Mouse (Mus musculus): Measurements from ENCODE around the gene Phospho1. TPM values are rescaled to one million over a fixed set of nuclear protein-coding genes. Genes with fewer than 3 reads are reported as not detected.

The Phospho1 gene
- total and polyA plus RNA-seq, 2 experiments from 2014 or later, result 0.59 to 5.2 TPM

GRCm38 (mm10) chr11:95857716-95858527, 33.6 kb downstream of the Phospho1 start:
- Histone ChIP-seq H3K27me3 (ENCODE audit: insufficient read depth, low read length) (no peaks in the 10 kb centered on the region), H3K9me3 (ENCODE audit: low read length) (no peaks in the 10 kb centered on the region), H3K27ac (peak overlapping the region; percentile 91), H3K36me3 (ENCODE audit: insufficient read depth, low read length) (no peaks in the 10 kb centered on the region), H3K4me2 (ENCODE audit: low read depth, low read length) (peak overlapping the region; percentile 85), H3K9ac (replicated peaks; ENCODE audit: low read length) (peak overlapping the region; percentile 60), H3K4me3 (ENCODE audit: low read length) (peak overlapping the region; percentile 78), H3K4me1 (ENCODE audit: insufficient read depth, low read length) (peaks cover 8% of the 10 kb centered on the region; the same call in 1 of the 2 replicates)
- ATAC-seq, result no peak; the same call in 1 of the 2 replicates
- TF ChIP-seq CTCF (IDR thresholded peaks at IDR 0.05; ENCODE audit: low read depth), result no peak
- peak; percentile 69 for DNase-seq (ENCODE audit: low spot score)
- WGBS, result 15% methylated on average over 21 of the region's 21 CpGs

DNA sequence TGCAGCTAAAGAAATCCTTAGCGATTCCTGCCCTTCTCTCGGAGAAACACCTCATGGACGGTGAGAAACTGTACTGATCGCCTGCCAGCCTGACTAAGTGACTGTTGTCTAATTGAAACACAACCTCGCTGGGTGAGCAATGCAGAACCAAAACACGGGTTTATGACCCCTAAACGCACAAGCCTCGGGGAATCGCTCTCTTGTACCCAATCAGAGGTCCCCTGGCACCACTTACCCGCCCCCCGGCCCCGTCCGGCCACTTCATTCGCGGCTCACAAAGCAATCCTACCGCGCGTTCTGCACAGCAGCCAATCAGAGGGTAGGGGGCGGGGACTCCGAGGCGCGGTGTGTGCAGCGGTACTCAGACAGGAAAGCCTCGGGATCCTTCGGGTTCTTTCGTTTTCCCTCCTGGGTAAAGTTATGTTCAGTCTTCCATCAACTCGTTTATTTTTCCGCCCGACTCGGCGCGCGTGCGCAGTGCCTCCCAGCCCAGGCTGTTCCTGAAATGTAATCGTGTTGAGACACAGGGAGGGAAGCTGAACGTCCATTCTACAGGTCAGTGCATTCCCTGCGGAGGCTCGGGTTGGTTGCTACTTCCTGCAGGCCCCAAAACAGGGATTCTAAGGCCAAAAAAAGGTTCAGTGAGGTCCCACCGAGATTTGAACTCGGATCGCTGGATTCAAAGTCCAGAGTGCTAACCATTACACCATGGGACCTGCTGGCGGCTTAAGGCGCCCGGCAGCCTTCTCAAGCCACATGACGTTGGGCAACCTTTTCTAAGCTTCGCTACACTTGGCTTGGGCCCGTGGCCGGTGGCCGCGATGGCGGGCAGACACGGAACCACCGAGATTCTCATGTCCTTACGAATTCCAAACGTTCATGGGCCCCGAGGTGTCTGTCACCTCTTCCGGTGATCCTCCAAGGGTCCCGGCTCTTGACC, 34.5 kb downstream of the Phospho1 start:
- DNase-seq (ENCODE audit: low spot score) (peak; percentile 99), ATAC-seq (peak; percentile 99)
- no peaks in the 10 kb centered on the region for H3K36me3 ChIP-seq (ENCODE audit: insufficient read depth, low read length)
- H3K9ac ChIP-seq (replicated peaks; ENCODE audit: low read length), result peak overlapping the region; percentile 60
- peak overlapping the region; percentile 85 for H3K4me2 ChIP-seq (ENCODE audit: low read depth, low read length)
- peaks cover 8% of the 10 kb centered on the region; the same call in 1 of the 2 replicates for H3K4me1 ChIP-seq (ENCODE audit: insufficient read depth, low read length)
- H3K27ac ChIP-seq, result peak overlapping the region; percentile 91
- under 1% methylated on average over 58 of the region's 58 CpGs for WGBS
- no peaks in the 10 kb centered on the region for H3K27me3 ChIP-seq (ENCODE audit: insufficient read depth, low read length)
- no peaks in the 10 kb centered on the region for H3K9me3 ChIP-seq (ENCODE audit: low read length)
- TF ChIP-seq CTCF (IDR thresholded peaks at IDR 0.05; ENCODE audit: low read depth), result no peak
- H3K4me3 ChIP-seq (ENCODE audit: low read length), result peak overlapping the region; percentile 78

DNA sequence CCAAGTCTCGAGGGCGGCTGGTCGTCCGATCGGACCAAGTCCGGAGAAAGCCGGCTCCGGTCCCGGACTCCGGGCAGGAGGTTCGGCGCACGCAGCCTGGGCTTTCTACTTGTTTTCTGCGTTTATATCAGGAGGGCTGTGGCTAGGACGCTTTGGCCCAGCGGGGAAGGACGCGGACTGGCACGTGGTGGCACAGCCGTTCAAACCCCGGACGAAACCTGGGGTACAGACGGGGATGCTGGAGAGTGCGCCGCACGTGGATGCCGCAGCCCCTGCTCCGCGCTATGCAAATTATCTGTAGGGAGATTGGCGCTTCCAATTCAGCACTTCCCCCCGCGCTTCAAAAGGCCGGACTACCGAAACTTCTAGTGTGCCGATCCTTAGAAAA, 35.2 kb downstream of the Phospho1 start:
- DNase-seq (ENCODE audit: low spot score) (peak; percentile 82), ATAC-seq (peak; percentile 48)
- peak overlapping the region; percentile 78 for H3K4me3 ChIP-seq (ENCODE audit: low read length)
- peak; percentile 42 for TF ChIP-seq CTCF (IDR thresholded peaks at IDR 0.05; ENCODE audit: low read depth)
- peak overlapping the region; percentile 85 for H3K4me2 ChIP-seq (ENCODE audit: low read depth, low read length)
- H3K9ac ChIP-seq (replicated peaks; ENCODE audit: low read length), result peak overlapping the region; percentile 58
- peaks cover 8% of the 10 kb centered on the region; the same call in 1 of the 2 replicates for H3K4me1 ChIP-seq (ENCODE audit: insufficient read depth, low read length)
- H3K36me3 ChIP-seq (ENCODE audit: insufficient read depth, low read length), result no peaks in the 10 kb centered on the region
- H3K27ac ChIP-seq, result peak overlapping the region; percentile 91
- H3K9me3 ChIP-seq (ENCODE audit: low read length), result no peaks in the 10 kb centered on the region
- WGBS, result under 1% methylated on average over 35 of the region's 35 CpGs
- no peaks in the 10 kb centered on the region for H3K27me3 ChIP-seq (ENCODE audit: insufficient read depth, low read length)

DNA sequence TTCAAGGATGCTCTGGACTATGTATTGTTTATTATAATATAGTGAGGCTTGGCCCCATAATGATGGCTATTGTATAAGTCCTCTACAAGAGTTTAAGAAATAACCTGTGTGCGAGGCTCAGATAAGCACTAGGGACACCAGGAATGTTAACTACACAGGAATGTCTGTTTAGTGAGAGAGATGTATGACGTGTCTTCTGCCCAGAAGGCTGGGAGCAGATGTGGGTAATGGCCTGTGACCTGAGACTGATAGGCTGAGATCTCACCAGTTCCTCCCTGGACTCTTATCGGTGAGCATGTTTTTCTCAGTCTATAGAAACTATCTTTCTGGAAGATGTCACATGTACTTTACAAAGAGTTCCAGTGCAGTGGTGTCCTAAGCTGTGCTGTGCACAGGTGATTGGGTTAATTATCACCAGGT, 35.8 kb downstream of the Phospho1 start:
- H3K9me3 ChIP-seq (ENCODE audit: low read length), result no peaks in the 10 kb centered on the region
- H3K9ac ChIP-seq (replicated peaks; ENCODE audit: low read length), result peak overlapping the region; percentile 58; the same call in 1 of the 2 replicates
- DNase-seq (ENCODE audit: low spot score) (no peak), ATAC-seq (no peak)
- no peak for TF ChIP-seq CTCF (IDR thresholded peaks at IDR 0.05; ENCODE audit: low read depth)
- no peaks in the 10 kb centered on the region for H3K36me3 ChIP-seq (ENCODE audit: insufficient read depth, low read length)
- H3K27me3 ChIP-seq (ENCODE audit: insufficient read depth, low read length), result no peaks in the 10 kb centered on the region
- H3K27ac ChIP-seq, result peak overlapping the region; percentile 91; the same call in 1 of the 2 replicates
- H3K4me3 ChIP-seq (ENCODE audit: low read length), result peak overlapping the region; percentile 78
- 29% methylated on average over 3 of the region's 3 CpGs for WGBS
- H3K4me2 ChIP-seq (ENCODE audit: low read depth, low read length), result peak overlapping the region; percentile 85
- peaks cover 8% of the 10 kb centered on the region; the same call in 1 of the 2 replicates for H3K4me1 ChIP-seq (ENCODE audit: insufficient read depth, low read length)

DNA sequence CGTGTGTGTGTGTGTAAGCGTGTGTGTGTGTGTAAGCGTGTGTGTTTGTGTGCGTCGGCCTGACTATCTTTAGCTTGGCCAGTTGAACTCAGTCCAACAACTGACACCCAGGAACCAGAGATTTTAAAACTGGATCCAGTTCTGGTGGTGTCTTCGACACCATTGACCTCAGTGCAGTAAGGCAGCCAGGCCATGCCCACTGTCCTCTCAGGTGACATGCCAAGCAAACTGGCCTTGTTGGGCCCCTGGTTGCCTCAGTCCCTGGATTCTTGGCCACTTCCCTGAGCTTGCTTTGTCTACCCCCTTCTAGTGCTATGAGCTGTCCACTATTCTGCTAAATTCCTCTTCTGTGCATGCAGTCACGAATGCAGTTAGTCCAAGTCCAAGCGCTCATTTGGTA, 37.1 kb downstream of the Phospho1 start:
- Histone ChIP-seq H3K4me1 (ENCODE audit: insufficient read depth, low read length) (peaks cover 8% of the 10 kb centered on the region; the same call in 1 of the 2 replicates), H3K4me3 (ENCODE audit: low read length) (no peak overlapping the region), H3K9me3 (ENCODE audit: low read length) (no peaks in the 10 kb centered on the region), H3K27me3 (ENCODE audit: insufficient read depth, low read length) (no peaks in the 10 kb centered on the region), H3K4me2 (ENCODE audit: low read depth, low read length) (no peak overlapping the region), H3K27ac (no peak overlapping the region), H3K36me3 (ENCODE audit: insufficient read depth, low read length) (no peaks in the 10 kb centered on the region), H3K9ac (replicated peaks; ENCODE audit: low read length) (no peak overlapping the region)
- WGBS, result 96% methylated on average over 8 of the region's 8 CpGs
- no peak for DNase-seq (ENCODE audit: low spot score)
- TF ChIP-seq CTCF (IDR thresholded peaks at IDR 0.05; ENCODE audit: low read depth), result no peak
- no peak for ATAC-seq

DNA sequence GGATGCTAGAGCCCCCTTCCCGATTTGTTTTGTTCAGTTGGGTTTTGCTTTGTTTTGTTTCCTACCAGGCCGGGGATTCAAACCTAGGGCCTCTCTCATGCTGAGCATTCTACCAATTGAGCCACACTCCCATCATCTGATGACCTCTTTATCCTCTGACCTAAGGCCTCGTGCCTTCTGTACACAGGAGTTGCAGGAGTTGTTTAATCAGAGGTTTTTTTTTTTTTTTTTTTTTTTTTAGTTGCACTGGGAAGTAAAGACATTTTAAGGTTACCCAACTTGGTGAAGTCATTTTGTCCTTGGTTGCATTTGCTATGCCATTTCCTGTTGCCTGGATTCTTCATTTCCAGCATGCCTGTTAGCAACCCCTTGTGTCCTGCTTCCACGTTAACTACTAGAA, 45.1 kb downstream of the Phospho1 start:
- TF ChIP-seq CTCF (IDR thresholded peaks at IDR 0.05; ENCODE audit: low read depth), result no peak
- Histone ChIP-seq H3K4me1 (ENCODE audit: insufficient read depth, low read length) (no peaks in the 10 kb centered on the region), H3K9me3 (ENCODE audit: low read length) (no peaks in the 10 kb centered on the region), H3K27me3 (ENCODE audit: insufficient read depth, low read length) (no peaks in the 10 kb centered on the region), H3K27ac (no peak overlapping the region), H3K4me2 (ENCODE audit: low read depth, low read length) (no peak overlapping the region), H3K36me3 (ENCODE audit: insufficient read depth, low read length) (no peaks in the 10 kb centered on the region), H3K9ac (replicated peaks; ENCODE audit: low read length) (no peak overlapping the region), H3K4me3 (ENCODE audit: low read length) (no peak overlapping the region)
- WGBS, result 78% methylated on average over 4 of the region's 4 CpGs
- ATAC-seq (no peak), DNase-seq (ENCODE audit: low spot score) (no peak)

All from hindbrain, postnatal 0 days (tissue).